Mouse (Mus musculus): ENCODE data around the gene B4galt2. TPM values are rescaled to one million over a fixed set of nuclear protein-coding genes. Genes with fewer than 3 reads are reported as not detected.

The B4galt2 gene
- polyA plus RNA-seq, 1 experiment = 6.5 TPM

DNA sequence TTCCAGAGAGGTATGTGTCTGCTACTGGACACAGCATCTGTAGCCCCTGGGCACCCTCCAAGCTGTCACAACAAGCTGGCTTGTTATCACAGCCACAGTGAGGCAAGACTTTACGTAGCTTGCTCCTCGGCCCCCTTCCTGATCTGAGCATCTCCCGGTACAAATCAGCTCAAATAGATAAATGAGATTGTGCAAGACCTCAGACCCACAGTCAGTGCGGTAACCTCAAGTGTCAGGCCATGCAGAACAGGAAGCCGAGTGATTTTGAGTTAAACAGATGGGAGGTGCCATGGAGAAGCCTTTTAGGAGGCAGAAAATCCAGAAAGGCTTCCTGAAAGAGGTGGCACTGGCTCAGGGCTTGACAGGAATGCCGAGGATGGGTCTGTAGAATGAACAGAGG is 16.3 kb downstream of the B4galt2 start:
- Histone ChIP-seq H3K4me3 (ENCODE audit: extremely low read depth, insufficient read depth, insufficient read length) (no peak overlapping the region), H3K27ac (ENCODE audit: insufficient read depth, low read length) (no peak overlapping the region), H3K4me1 (ENCODE audit: control insufficient read depth, insufficient read depth, insufficient read length) (no peaks in the 10 kb centered on the region), H3K36me3 (ENCODE audit: control insufficient read depth, insufficient read depth, low read length) (no peaks in the 10 kb centered on the region), H3K27me3 (ENCODE audit: control insufficient read depth, insufficient read depth, low read length) (no peaks in the 10 kb centered on the region)
- TF ChIP-seq CTCF (IDR thresholded peaks at IDR 0.05; ENCODE audit: extremely low read depth, insufficient read depth, insufficient read length, insufficient replicate concordance) = no peak
- no peak for TF ChIP-seq POLR2A (IDR thresholded peaks at IDR 0.05; ENCODE audit: low read depth, low read length)
- no peak for DNase-seq (ENCODE audit: low read depth in 1 of 2, low spot score in 2 of 2)
- WGBS = 43% methylated on average over 6 of the region's 6 CpGs

DNA sequence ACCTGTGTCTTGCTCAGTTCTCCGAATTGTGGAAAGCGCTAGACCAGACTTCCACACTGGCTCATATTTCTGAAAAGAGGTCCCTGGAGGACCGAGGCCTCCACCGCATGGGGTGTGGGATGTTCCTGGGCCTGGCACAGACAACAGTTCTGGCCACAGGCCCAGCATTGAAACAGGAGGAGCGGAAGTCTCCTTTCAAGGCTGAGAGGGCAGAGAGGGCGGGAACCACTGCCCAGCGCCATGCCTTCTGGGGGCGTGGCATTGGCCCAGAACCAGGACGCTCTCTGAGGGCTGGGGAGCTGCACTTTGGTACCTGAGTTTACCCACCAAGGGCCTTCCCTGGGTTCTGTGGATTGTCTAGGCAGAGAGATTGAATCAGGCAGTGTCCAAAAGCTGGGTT is 17.2 kb downstream of the B4galt2 start:
- Histone ChIP-seq H3K27me3 (ENCODE audit: control insufficient read depth, insufficient read depth, low read length) (no peaks in the 10 kb centered on the region), H3K4me1 (ENCODE audit: control insufficient read depth, insufficient read depth, insufficient read length) (no peaks in the 10 kb centered on the region), H3K36me3 (ENCODE audit: control insufficient read depth, insufficient read depth, low read length) (no peaks in the 10 kb centered on the region), H3K27ac (ENCODE audit: insufficient read depth, low read length) (no peak overlapping the region), H3K4me3 (ENCODE audit: extremely low read depth, insufficient read depth, insufficient read length) (no peak overlapping the region)
- peak in 1 of 2 experiments; percentile 32 for DNase-seq (ENCODE audit: low read depth in 1 of 2, low spot score in 2 of 2)
- 50% methylated on average over 9 of the region's 9 CpGs for WGBS
- no peak for TF ChIP-seq CTCF (IDR thresholded peaks at IDR 0.05; ENCODE audit: extremely low read depth, insufficient read depth, insufficient read length, insufficient replicate concordance)
- no peak for TF ChIP-seq POLR2A (IDR thresholded peaks at IDR 0.05; ENCODE audit: low read depth, low read length)

DNA sequence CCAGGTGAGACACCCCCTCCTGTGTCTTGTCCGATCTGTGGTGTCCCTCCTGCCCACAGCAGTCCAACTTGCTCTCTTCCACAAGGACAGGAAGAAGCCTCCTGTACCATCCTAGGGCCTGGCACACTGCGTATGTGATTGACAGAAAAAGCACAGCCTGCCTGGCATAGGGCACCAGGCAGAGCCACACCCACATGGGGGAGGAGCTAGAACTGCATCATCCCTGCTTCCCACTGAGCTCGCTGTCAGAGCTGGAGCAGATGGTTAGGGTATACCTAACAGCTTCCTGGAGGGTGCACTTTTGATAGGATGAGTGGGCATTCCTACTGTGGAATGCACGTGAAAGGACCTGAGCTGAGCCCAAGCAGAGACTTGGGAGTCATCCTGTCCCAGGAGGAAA is 20.5 kb downstream of the B4galt2 start:
- no peak for DNase-seq (ENCODE audit: low read depth in 1 of 2, low spot score in 2 of 2)
- Histone ChIP-seq H3K27ac (ENCODE audit: insufficient read depth, low read length) (no peak overlapping the region), H3K4me1 (ENCODE audit: control insufficient read depth, insufficient read depth, insufficient read length) (no peaks in the 10 kb centered on the region), H3K4me3 (ENCODE audit: extremely low read depth, insufficient read depth, insufficient read length) (no peak overlapping the region), H3K27me3 (ENCODE audit: control insufficient read depth, insufficient read depth, low read length) (no peaks in the 10 kb centered on the region), H3K36me3 (ENCODE audit: control insufficient read depth, insufficient read depth, low read length) (no peaks in the 10 kb centered on the region)
- whole genome bisulfite sequencing = 75% methylated on average over 4 of the region's 4 CpGs
- no peak for TF ChIP-seq POLR2A (IDR thresholded peaks at IDR 0.05; ENCODE audit: low read depth, low read length)
- TF ChIP-seq CTCF (IDR thresholded peaks at IDR 0.05; ENCODE audit: extremely low read depth, insufficient read depth, insufficient read length, insufficient replicate concordance) = no peak

DNA sequence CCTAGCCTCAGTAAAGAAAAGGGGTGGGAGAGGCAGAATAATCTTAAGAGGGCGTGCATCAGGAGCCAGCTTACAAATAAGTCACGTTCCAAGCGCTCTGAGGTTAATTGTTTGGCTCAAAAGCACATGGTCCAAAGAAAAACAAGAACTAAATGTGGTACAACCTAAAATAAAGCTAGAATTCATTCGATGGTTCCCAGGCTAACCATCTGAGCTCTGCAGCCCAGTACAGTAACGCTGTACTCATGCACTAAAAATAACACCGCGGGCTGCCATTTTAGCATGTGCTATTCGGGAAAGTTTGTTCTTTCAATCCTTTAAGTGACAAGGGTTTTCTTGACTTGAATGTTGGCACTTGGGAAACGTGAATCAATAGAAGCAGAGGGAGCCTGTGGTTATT is 22.7 kb downstream of the B4galt2 start:
- H3K27ac ChIP-seq (ENCODE audit: insufficient read depth, low read length) = no peak overlapping the region
- TF ChIP-seq CTCF (IDR thresholded peaks at IDR 0.05; ENCODE audit: extremely low read depth, insufficient read depth, insufficient read length, insufficient replicate concordance) (no peak), POLR2A (IDR thresholded peaks at IDR 0.05; ENCODE audit: low read depth, low read length) (no peak)
- H3K36me3 ChIP-seq (ENCODE audit: control insufficient read depth, insufficient read depth, low read length) = no peaks in the 10 kb centered on the region
- H3K4me1 ChIP-seq (ENCODE audit: control insufficient read depth, insufficient read depth, insufficient read length) = no peaks in the 10 kb centered on the region
- H3K27me3 ChIP-seq (ENCODE audit: control insufficient read depth, insufficient read depth, low read length) = no peaks in the 10 kb centered on the region
- WGBS = 88% methylated on average over 9 of the region's 9 CpGs
- no peak for DNase-seq (ENCODE audit: low read depth in 1 of 2, low spot score in 2 of 2)
- no peak overlapping the region for H3K4me3 ChIP-seq (ENCODE audit: extremely low read depth, insufficient read depth, insufficient read length)

DNA sequence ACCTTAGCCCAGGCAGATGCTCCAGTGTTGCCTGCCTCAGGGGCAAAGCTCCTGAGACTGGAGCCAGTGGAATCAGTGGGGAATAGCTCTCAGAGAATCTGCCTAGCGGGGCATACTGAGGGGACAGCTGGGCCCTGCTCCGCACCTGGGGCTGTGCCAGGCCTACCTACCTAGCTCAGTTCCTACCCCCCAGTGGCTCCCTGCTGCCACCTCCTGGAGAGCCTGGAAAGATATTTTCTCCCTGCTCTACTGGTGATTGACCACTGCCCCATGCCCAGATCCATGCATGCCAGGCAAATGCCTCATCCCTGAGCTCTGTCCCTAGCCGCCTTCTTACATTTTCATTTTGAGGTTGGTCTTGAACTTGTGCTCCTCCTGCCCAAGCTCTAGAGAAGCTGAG is 24.5 kb downstream of the B4galt2 start:
- H3K27me3 ChIP-seq (ENCODE audit: control insufficient read depth, insufficient read depth, low read length) = no peaks in the 10 kb centered on the region
- peak in 1 of 2 experiments; percentile 41 for DNase-seq (ENCODE audit: low read depth in 1 of 2, low spot score in 2 of 2)
- H3K4me1 ChIP-seq (ENCODE audit: control insufficient read depth, insufficient read depth, insufficient read length) = no peaks in the 10 kb centered on the region
- WGBS = 76% methylated on average over 3 of the region's 3 CpGs
- TF ChIP-seq CTCF (IDR thresholded peaks at IDR 0.05; ENCODE audit: extremely low read depth, insufficient read depth, insufficient read length, insufficient replicate concordance) (peak; percentile 49; the same call in 1 of the 2 replicates), POLR2A (IDR thresholded peaks at IDR 0.05; ENCODE audit: low read depth, low read length) (no peak)
- H3K36me3 ChIP-seq (ENCODE audit: control insufficient read depth, insufficient read depth, low read length) = no peaks in the 10 kb centered on the region
- H3K27ac ChIP-seq (ENCODE audit: insufficient read depth, low read length) = no peak overlapping the region
- no peak overlapping the region for H3K4me3 ChIP-seq (ENCODE audit: extremely low read depth, insufficient read depth, insufficient read length)

DNA sequence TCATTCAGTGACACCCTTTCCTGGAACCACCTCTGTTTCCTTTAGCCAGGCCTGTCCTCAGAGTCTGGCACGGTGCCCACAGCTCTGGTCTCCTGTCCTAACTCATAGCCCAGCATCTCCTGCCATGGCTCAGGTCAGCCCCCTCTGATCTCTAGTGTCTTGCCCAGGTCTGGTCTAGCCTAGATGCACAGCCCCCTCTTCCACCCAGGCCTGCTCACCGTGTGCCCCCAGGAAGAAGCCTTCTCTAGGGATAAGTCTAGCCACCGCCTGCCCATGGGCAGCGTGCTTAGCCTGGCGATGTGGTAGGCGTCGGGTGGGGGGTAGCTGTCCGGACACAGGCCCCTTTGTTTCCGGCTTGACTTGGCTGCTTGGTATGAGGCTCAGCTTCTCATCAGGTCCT is 28.1 kb downstream of the B4galt2 start:
- no peak for TF ChIP-seq POLR2A (IDR thresholded peaks at IDR 0.05; ENCODE audit: low read depth, low read length)
- TF ChIP-seq CTCF (IDR thresholded peaks at IDR 0.05; ENCODE audit: extremely low read depth, insufficient read depth, insufficient read length, insufficient replicate concordance) = no peak
- no peak for DNase-seq (ENCODE audit: low read depth in 1 of 2, low spot score in 2 of 2)
- Histone ChIP-seq H3K27me3 (ENCODE audit: control insufficient read depth, insufficient read depth, low read length) (no peaks in the 10 kb centered on the region), H3K4me1 (ENCODE audit: control insufficient read depth, insufficient read depth, insufficient read length) (no peaks in the 10 kb centered on the region), H3K36me3 (ENCODE audit: control insufficient read depth, insufficient read depth, low read length) (no peaks in the 10 kb centered on the region), H3K4me3 (ENCODE audit: extremely low read depth, insufficient read depth, insufficient read length) (no peak overlapping the region), H3K27ac (ENCODE audit: insufficient read depth, low read length) (no peak overlapping the region)
- 93% methylated on average over 9 of the region's 9 CpGs for WGBS

DNA sequence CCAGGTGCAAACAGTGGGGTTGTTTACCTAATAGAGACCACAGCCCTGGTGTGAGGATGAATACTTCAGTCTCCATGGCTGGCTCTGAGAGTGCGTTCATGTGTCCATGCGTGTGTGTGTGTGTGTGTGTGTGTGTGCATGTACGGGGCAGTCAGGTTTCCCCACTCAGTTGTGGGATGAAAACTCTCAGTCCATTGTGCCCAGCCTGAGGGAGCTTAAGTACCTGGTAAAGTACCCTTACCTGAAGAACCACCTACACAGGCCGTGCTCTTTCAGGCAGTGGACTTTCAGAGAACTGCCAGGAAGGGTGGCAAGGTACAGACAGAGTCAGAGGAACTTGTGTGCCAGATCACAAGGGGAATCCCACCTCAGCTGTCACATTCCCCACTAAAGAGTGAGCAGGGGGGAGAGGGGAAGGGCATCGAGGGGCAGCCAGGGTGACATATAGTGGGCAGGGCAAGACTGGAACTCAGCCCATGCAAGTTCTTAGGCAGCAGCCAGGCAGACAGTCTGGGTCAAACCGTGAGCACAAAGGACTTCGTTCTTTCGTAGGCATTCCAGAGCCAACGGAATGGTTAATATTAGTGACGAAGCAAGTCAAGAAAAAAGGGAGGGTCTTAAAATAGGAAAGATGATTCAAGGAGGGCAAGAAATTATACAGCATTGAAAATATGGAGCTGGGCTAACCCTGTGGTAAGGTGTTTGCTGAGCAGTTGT is 31.0 kb downstream of the B4galt2 start:
- no peak overlapping the region for H3K4me3 ChIP-seq (ENCODE audit: extremely low read depth, insufficient read depth, insufficient read length)
- no peak for TF ChIP-seq CTCF (IDR thresholded peaks at IDR 0.05; ENCODE audit: extremely low read depth, insufficient read depth, insufficient read length, insufficient replicate concordance)
- no peak for TF ChIP-seq POLR2A (IDR thresholded peaks at IDR 0.05; ENCODE audit: low read depth, low read length)
- H3K27ac ChIP-seq (ENCODE audit: insufficient read depth, low read length) = no peak overlapping the region
- 91% methylated on average over 10 of the region's 10 CpGs for WGBS
- DNase-seq (ENCODE audit: low read depth in 1 of 2, low spot score in 2 of 2) = no peak
- H3K4me1 ChIP-seq (ENCODE audit: control insufficient read depth, insufficient read depth, insufficient read length) = no peaks in the 10 kb centered on the region
- no peaks in the 10 kb centered on the region for H3K36me3 ChIP-seq (ENCODE audit: control insufficient read depth, insufficient read depth, low read length)
- H3K27me3 ChIP-seq (ENCODE audit: control insufficient read depth, insufficient read depth, low read length) = no peaks in the 10 kb centered on the region
